Mouse (Mus musculus): ENCODE measurements at regions not wholly inside any gene's neighbourhood (a gene's known extent, or its start where the extent isn't known, plus 50 kb on each side); places are given as distances from the start of the nearest gene placed in this dataset.
A peak's percentile ranks its signal among the peaks of the same experiment; 100 is the strongest.

DNA sequence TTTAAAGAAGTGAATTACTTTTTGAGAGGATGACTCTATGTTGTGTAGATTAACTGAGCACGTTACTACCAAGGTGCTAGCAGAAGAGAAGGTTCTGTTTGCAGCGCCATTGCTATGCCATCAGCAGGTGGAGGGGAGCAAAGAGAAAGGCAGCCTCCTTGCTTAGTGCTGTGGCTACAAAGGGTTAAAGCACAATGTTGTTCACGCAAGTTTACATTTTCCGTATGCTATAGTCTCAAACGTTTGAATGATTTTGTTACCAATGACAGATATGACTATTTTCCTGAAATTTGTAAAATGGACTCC is 247.1 kb upstream of the Nr2f1 start:
- no peaks in the 10 kb centered on the region for H3K4me1 ChIP-seq (ENCODE audit: insufficient read depth, low read length)
- H3K9me3 ChIP-seq (ENCODE audit: low read length) = no peaks in the 10 kb centered on the region
- no peaks in the 10 kb centered on the region for H3K27me3 ChIP-seq (ENCODE audit: insufficient read depth, low read length)
- H3K4me3 ChIP-seq (ENCODE audit: low read length) = no peak overlapping the region; the same call in 1 of the 2 replicates
- ATAC-seq (0 out of 2 replicates have a peak, but pooled peaks have one; percentile 29), DNase-seq (ENCODE audit: low spot score) (peak; percentile 10)
- H3K27ac ChIP-seq = no peak overlapping the region
- H3K4me2 ChIP-seq (ENCODE audit: low read depth, low read length) = peak overlapping the region; percentile 40
- no peaks in the 10 kb centered on the region for H3K36me3 ChIP-seq (ENCODE audit: insufficient read depth, low read length)
- H3K9ac ChIP-seq (replicated peaks; ENCODE audit: low read length) = no peak overlapping the region
- 61% methylated on average over 5 of the region's 5 CpGs for WGBS
- TF ChIP-seq CTCF (IDR thresholded peaks at IDR 0.05; ENCODE audit: low read depth) = no peak

DNA sequence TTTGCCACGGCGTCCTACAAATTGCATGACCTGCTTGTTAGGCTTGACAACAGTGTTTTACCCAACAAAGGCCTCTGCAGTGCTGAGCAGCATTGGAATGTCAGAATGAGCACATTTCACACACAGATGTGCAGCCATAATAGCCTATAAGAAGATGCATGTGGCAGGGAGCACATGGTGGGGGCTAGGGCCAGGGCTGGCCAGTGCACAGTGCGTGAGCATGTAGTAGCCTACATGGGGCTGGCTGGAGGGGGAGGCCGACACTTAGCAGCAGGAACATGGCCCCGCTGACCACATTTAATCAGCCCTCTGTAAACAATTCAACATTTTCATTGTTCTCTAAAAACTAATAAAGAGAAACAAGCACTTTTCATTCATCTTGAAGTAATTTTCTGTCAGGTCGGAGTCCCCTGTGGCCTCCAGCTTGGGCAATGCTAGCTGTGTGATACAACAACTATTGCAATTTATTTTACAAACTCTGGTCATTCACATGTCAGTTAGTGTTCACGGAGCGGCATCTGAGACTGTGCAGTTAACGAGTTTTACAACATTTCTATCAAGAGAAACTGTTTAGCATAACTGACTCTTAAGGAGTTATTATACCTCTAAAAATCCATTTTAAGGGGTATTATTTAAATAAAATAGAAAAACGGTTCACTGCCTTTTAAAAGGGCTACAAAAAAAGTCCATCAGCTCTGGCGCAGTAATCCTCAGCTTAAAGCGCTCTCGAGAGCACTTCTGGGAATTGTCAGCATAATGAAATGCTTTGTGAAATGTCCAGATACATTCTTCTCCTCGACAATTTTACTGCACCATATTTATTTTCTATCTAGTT is 246.6 kb upstream of the Nr2f1 start:
- no peak overlapping the region; the same call in 1 of the 2 replicates for H3K4me3 ChIP-seq (ENCODE audit: low read length)
- DNase-seq (ENCODE audit: low spot score) (peak; percentile 14), ATAC-seq (peak; percentile 77; the same call in 1 of the 2 replicates)
- no peaks in the 10 kb centered on the region for H3K9me3 ChIP-seq (ENCODE audit: low read length)
- no peaks in the 10 kb centered on the region for H3K4me1 ChIP-seq (ENCODE audit: insufficient read depth, low read length)
- H3K27ac ChIP-seq = no peak overlapping the region
- H3K27me3 ChIP-seq (ENCODE audit: insufficient read depth, low read length) = no peaks in the 10 kb centered on the region
- no peak overlapping the region for H3K9ac ChIP-seq (replicated peaks; ENCODE audit: low read length)
- TF ChIP-seq CTCF (IDR thresholded peaks at IDR 0.05; ENCODE audit: low read depth) = no peak
- WGBS = 28% methylated on average over 14 of the region's 14 CpGs
- H3K36me3 ChIP-seq (ENCODE audit: insufficient read depth, low read length) = no peaks in the 10 kb centered on the region
- peak overlapping the region; percentile 40 for H3K4me2 ChIP-seq (ENCODE audit: low read depth, low read length)

DNA sequence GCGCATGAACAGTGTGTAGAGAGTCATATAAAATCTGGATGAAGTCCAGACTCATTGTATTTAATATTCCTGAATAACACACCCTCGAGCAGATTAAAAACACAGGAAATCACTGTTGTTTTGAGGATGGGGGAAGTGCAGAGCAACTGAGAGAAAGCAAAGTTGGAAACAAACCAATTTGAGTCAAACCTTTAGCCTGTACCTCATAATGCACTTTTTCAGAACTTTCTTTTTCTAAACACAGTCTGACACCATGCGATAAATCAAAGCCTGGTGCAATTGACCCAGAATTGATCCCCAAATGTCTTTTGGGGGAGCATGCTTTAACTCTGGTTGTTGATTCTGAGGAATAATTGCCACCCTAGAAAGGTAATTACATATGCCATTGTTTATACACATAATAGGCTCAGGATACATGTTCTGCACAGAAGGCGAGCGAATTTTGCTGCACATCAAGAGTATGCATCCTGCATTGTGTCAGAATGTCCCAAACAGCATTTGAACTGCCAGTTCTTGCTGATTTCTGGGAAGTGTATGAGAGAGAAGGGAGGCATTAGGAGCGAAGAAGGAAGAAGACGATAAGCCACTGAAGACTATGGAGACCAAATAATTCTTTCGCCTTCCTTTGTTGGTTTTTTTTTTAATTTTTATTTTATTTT is 245.3 kb upstream of the Nr2f1 start:
- Histone ChIP-seq H3K4me3 (ENCODE audit: low read length) (no peak overlapping the region), H3K36me3 (ENCODE audit: insufficient read depth, low read length) (no peaks in the 10 kb centered on the region), H3K4me1 (ENCODE audit: insufficient read depth, low read length) (no peaks in the 10 kb centered on the region), H3K27ac (no peak overlapping the region), H3K9me3 (ENCODE audit: low read length) (no peaks in the 10 kb centered on the region), H3K9ac (replicated peaks; ENCODE audit: low read length) (no peak overlapping the region), H3K27me3 (ENCODE audit: insufficient read depth, low read length) (no peaks in the 10 kb centered on the region), H3K4me2 (ENCODE audit: low read depth, low read length) (no peak overlapping the region)
- WGBS = 65% methylated on average over 8 of the region's 8 CpGs
- ATAC-seq (no peak), DNase-seq (ENCODE audit: low spot score) (no peak)
- TF ChIP-seq CTCF (IDR thresholded peaks at IDR 0.05; ENCODE audit: low read depth) = no peak

DNA sequence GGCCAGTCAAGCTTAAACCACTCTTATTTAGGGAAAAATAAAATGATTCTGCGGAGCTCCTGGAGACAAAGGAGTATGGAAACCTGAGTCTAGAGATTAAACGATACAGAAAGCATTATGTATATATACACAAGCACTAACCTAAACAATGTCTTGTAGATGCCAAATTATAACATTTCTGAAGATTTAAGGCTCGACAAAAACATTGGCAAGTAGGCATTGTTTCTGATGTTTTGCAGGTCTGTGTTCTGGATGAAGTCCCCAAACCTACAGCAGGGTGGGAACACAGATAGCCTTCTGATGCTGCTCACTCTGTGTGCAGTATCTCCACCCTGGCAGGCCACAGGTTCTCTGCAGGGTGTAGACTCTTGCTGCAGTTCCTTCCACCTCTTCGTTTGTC is 228.9 kb upstream of the Nr2f1 start:
- Histone ChIP-seq H3K4me2 (ENCODE audit: low read depth, low read length) (peak overlapping the region; percentile 57), H3K27ac (peak overlapping the region; percentile 69; the same call in 1 of the 2 replicates)
- 41% methylated on average over 4 of the region's 4 CpGs for WGBS

GRCm38 (mm10) chr13:78428084-78428445 is 228.5 kb upstream of the Nr2f1 start:
- Histone ChIP-seq H3K9ac (replicated peaks; ENCODE audit: low read length) (peak overlapping the region; percentile 41; the same call in 1 of the 2 replicates), H3K4me1 (ENCODE audit: insufficient read depth, low read length) (no peaks in the 10 kb centered on the region)
- TF ChIP-seq CTCF (IDR thresholded peaks at IDR 0.05; ENCODE audit: low read depth) = no peak

More for the DNA sequence above, 228.9 kb upstream of the Nr2f1 start:
- no peaks in the 10 kb centered on the region for H3K9me3 ChIP-seq (ENCODE audit: low read length)
- no peak overlapping the region for H3K9ac ChIP-seq (replicated peaks; ENCODE audit: low read length)
- DNase-seq (ENCODE audit: low spot score) (no peak), ATAC-seq (no peak)
- no peak for TF ChIP-seq CTCF (IDR thresholded peaks at IDR 0.05; ENCODE audit: low read depth)
- no peaks in the 10 kb centered on the region for H3K4me1 ChIP-seq (ENCODE audit: insufficient read depth, low read length)
- H3K4me3 ChIP-seq (ENCODE audit: low read length) = no peak overlapping the region
- no peaks in the 10 kb centered on the region for H3K36me3 ChIP-seq (ENCODE audit: insufficient read depth, low read length)
- H3K27me3 ChIP-seq (ENCODE audit: insufficient read depth, low read length) = no peaks in the 10 kb centered on the region

DNA sequence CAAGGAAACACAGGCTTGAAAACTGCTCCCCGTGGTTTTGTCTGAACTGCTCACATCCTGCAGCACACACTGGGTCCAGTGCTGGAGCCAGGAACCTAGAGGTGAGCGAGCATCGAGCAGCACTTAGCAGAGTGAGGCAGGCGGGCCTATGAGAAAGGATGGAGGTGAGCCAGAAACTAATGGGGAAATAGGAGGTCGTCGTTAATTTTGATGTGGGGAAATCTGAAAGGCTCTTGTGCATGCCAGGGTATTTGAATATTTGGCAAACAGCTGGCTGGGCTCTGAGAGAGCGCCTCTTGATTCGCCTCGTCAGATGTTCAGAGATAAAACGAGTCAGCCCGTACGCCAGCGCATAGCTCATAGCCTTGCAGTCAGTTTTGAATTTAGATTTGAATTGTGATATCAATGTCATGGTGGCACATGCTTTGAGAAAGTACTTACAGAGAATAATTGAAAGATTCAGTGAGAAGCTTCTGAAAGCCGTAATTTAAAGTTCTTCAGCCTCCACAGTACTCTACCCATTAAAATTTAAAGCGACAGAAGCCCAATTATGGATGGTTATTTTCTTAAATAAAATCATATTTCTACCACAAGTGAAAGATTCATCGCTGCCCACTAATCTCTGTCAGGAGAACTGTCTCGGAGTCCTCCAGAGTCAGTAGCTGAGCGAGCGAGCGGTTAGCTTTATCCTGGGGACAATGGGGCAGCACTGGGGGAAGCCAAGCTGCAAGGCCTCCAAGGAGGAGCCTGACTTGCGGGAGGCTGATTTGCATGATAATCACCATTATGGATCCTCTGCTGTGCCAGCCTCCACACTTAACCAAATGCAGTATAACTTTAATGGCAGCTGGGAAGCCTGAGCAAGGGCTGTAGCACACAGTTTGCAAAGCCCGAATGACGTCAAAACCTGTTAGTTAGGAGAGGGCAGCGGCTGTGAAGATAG is 227.9 kb upstream of the Nr2f1 start:
- Histone ChIP-seq H3K27me3 (ENCODE audit: insufficient read depth, low read length) (no peaks in the 10 kb centered on the region), H3K27ac (peak overlapping the region; percentile 69), H3K4me1 (ENCODE audit: insufficient read depth, low read length) (no peaks in the 10 kb centered on the region), H3K4me3 (ENCODE audit: low read length) (peak overlapping the region; percentile 29), H3K36me3 (ENCODE audit: insufficient read depth, low read length) (no peaks in the 10 kb centered on the region), H3K9ac (replicated peaks; ENCODE audit: low read length) (peak overlapping the region; percentile 41; the same call in 1 of the 2 replicates), H3K4me2 (ENCODE audit: low read depth, low read length) (peak overlapping the region; percentile 57), H3K9me3 (ENCODE audit: low read length) (no peaks in the 10 kb centered on the region)
- WGBS = 7% methylated on average over 24 of the region's 24 CpGs
- no peak for TF ChIP-seq CTCF (IDR thresholded peaks at IDR 0.05; ENCODE audit: low read depth)
- DNase-seq (ENCODE audit: low spot score) = peak; percentile 69
- ATAC-seq = peak; percentile 88

More at GRCm38 (mm10) chr13:78428084-78428445, 228.5 kb upstream of the Nr2f1 start:
- WGBS = 4% methylated on average over 9 of the region's 9 CpGs
- ATAC-seq = 0 out of 2 replicates have a peak, but pooled peaks have one; percentile 9
- H3K9me3 ChIP-seq (ENCODE audit: low read length) = no peaks in the 10 kb centered on the region
- DNase-seq (ENCODE audit: low spot score) = no peak
- no peaks in the 10 kb centered on the region for H3K36me3 ChIP-seq (ENCODE audit: insufficient read depth, low read length)
- H3K27ac ChIP-seq = peak overlapping the region; percentile 69
- peak overlapping the region; percentile 29 for H3K4me3 ChIP-seq (ENCODE audit: low read length)
- H3K4me2 ChIP-seq (ENCODE audit: low read depth, low read length) = peak overlapping the region; percentile 57
- H3K27me3 ChIP-seq (ENCODE audit: insufficient read depth, low read length) = no peaks in the 10 kb centered on the region

Measured in hindbrain, postnatal 0 days (tissue).